Mouse (Mus musculus) spleen, adult 18-20 months (tissue): ENCODE results near the gene 2010005H15Rik.
"Not testable (repeated sequence)": the region's sequence is repeated elsewhere in the genome, so short reads cannot be mapped to it uniquely, and the experiment has no call there.

Source experiments
- DNase-seq, 2 experiments: peaks; one replicate each; pipeline ENCODE4 v3.0.0; 2022; ENCODE audit warnings: mixed read lengths in 2 of 2

Gene 2010005H15Rik

DNA sequence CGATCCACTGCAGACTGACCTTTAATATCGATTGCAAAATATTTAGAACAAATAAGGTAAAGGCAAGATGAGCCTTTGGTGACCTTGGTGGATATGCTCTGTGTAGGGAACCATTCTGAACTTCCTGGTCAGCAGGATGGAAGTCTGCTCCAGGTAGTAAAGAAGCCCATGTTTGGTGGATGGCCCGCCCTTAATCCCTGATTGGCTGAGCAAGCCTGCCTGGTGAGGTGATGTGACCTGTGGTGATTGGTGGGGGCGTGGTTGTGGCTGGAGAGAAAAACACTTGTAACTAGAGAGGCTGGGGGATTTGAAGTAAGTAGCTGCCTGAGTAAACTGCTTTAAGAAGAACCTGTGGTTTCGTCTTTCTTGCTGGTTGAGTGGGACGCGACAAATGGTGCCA is at the start of gene 2010005H15Rik:
Gene 2010005H15Rik, plus strand, starts transcription at position 301 of the 400 bp plus-strand sequence.
- not testable (repeated sequence) for DNase-seq

DNA sequence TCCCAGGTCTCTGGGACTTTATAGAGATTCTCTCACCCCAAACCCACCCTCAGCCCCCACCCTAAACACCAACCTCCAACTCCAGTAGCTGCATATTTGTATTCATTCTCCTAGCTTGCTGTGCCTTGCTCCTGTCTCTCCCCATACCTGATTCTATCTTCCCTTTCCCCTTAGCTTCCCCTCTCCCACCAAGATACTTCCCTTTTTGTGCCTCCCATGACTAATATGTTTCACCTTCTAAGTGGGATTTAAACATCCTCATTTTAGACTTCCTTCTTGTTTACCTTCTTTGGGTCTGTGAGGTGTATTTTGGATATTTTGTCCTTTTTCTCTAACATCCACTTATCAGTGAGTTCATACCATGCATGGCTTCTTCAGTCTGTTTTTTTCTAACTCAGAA is 45.2 kb upstream of the 2010005H15Rik start:
- no peak for DNase-seq

DNA sequence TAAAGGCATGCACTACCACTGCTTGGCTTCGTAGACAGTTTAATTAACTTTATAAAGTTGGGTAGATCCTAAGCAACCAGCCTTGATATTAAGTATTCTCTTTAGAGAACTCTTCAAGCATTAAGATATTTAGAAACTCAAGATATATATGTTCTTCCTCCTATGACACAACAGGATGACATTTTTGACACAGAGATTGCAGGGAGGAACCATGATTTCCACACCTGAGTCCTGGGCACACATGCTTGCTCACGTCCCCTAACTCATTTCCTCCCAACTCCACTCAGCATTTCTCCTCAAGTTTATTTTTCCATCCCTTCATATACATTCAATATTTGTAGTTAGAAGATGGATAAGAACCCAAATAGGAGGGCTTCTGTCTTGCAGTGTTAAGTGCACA is 41.4 kb upstream of the 2010005H15Rik start:
- no peak for DNase-seq

- DNase-seq = not testable (repeated sequence)
Observed at GRCm38 (mm10) chr16:36183912-36184311, 37.4 kb upstream of the 2010005H15Rik start, which contains the start of gene Gm5483. Gm5483 (plus strand) TSS chr16:36184212.

GRCm38 (mm10) chr16:36199226-36199625 is 22.0 kb upstream of the 2010005H15Rik start:
- no peak for DNase-seq

DNA sequence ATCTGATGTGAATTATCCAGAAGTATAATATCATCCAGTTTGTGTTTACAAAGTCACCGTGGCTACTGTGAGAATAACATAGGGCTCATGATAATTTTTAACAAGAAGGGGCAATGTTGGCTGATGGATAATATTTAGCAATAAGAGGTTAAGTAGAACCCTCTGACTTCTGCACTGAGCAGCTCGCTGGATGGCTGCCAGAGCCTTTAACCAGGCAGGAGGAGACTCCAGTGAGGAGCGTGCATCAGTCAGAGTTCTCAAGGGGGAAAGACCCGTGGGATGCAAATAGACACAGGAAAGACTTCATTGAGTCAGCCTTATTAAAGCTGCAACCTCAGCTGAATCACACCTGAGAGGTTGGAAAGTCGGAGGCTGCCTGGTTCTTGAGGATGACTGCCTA is 17.4 kb upstream of the 2010005H15Rik start:
- no peak for DNase-seq

GRCm38 (mm10) chr16:36205684-36206083 is 15.6 kb upstream of the 2010005H15Rik start:
- not testable (repeated sequence) for DNase-seq

DNA sequence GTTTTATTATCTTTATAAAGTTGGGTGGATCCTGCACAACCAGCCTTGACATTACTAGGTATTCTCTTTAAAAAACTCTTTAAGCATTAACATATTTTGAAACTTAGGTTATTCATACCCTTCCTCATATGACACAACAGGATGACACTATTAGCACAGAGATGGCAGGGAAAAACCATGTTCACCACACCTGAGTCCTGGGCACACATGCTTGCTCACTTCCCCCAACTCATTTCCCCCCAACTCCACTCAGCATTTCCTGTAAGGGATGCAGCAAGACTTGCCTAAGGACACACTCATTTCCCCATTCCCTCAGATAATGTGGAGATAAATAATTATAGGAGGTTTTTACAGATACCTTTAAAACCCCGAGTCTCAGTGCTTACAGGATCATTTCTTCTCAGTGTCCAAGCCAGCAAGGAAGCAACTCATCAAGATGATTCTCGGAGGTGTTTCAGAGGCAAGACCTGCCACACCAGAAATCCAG is 11.3 kb upstream of the 2010005H15Rik start, which contains the start of gene Gm5416:
Gene Gm5416, plus strand, starts transcription at position 437 of the 487 bp plus-strand sequence.
- no peak for DNase-seq

DNA sequence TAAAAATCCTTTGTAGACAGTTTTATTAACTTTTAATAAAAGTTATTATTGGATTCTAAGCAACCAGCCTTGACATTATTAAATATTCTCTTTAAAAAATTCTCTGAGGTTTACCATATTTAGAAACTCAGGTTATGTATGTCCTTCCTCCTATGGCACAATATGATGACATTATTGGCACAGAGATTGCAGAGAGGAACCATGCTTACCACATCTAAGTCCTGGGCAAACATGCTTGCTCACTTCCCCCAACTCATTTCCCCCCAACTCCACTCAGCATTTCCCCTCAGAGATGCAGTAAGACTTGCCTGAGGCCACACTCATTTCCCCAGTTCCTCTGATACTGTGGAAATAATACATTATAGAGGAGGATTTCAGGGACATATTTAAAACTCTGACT is 39.3 kb downstream of the 2010005H15Rik start:
- not testable (repeated sequence) for DNase-seq

DNA sequence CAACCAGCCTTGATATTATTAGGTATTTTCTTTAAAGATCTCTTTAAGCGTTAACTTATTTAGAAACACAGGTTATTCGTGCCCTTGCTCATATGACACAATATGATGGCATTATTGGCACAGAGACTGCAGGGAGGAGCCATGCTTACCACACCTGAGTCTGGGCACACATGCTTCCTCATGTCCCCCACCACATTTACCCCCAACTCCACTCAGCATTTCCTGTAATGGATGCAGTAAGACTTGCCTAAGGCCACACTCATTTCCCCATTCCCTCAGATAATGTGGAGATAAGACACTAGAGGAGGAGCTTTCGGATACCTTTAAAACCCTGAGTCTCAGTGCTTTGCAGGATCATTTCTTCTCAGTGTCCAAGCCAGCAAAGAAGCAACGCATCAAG is 55.5 kb downstream of the 2010005H15Rik start, which contains the start of gene Stfa1:
Gene Stfa1, plus strand, starts transcription at position 156 of the 400 bp plus-strand sequence.
- not testable (repeated sequence) for DNase-seq

- no peak for DNase-seq
Observed at GRCm38 (mm10) chr16:36289140-36289539, 67.9 kb downstream of the 2010005H15Rik start.
